Mouse (Mus musculus): ENCODE results near the gene Chid1.

- no peak for TF ChIP-seq POLR2A (IDR thresholded peaks at IDR 0.05; ENCODE audit: low read depth, low read length)
- no peak for TF ChIP-seq CTCF (IDR thresholded peaks at IDR 0.05; ENCODE audit: borderline replicate concordance, insufficient read depth, low read length)
Observed at GRCm38 (mm10) chr7:141585288-141585687, 45.6 kb upstream of the Chid1 start.

All from embryonic fibroblast, embryonic 13.5 days (primary cell).